Mouse (Mus musculus) myocyte (in vitro differentiated cells): ENCODE measurements around the gene Ptk6.

Experiments used
- CEBPB ChIP-seq: IDR thresholded peaks from 2 replicates; pipeline ENCODE4 v1.6.1; 2011; ENCODE audit warnings: mild to moderate bottlenecking, moderate library complexity; ENCODE audit not compliant: poor library complexity, insufficient read depth, severe bottlenecking
- POLR2AphosphoS2 ChIP-seq: IDR thresholded peaks from one replicate; pipeline ENCODE4 v1.6.1; 2011; ENCODE audit warnings: low read depth, control low read depth; ENCODE audit not compliant: insufficient read length

DNA sequence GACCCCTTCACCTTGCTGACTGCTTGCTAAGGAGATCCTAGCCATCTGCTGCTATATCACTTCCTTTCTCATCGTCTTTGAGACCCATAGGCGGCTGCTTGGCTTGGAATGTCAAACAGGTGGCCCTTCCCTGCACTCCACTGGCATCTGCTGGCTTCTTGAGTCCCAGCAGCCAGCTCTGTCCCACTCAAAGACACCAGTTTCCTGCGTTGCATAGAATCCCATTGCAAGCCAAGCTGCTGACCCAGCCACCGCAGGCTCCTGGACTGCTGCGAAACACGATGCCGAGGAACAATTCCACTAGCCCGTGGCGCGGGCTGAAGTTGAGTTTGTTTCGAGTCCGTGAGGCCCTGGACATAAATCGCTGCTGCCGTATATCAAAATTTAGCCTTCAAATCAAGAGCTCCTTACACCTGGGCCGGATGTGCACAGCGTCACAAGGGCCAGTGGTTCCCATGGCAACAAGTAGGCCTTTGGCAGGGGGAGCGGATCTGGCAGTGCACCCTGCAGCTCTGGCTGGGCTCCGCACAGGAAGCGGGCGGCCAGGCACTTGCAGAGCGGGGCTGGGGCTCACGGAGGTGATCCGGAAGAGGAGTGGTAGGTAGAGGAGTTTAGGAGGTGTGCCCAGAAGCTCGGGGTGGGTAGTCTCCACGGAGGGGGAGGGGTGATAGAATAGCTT lies 17.1 kb upstream of the Ptk6 start, which contains the start of gene Fndc11:
- no peak for TF ChIP-seq POLR2AphosphoS2
- no peak for TF ChIP-seq CEBPB
